Mouse (Mus musculus) naive thymus-derived CD4-positive, alpha-beta T cell, adult 2 months (primary cell): Measurements from ENCODE around the gene Pgpep1.

Experiments
- DNase-seq: peaks from one replicate; pipeline ENCODE4 v3.0.0-alpha.2; 2011; ENCODE audit warnings: low read depth

The Pgpep1 gene

GRCm38 (mm10) chr8:70607898-70608748, 52.1 kb downstream of the Pgpep1 start:
- DNase-seq: peak; percentile 74

- DNase-seq: peak; percentile 42
These were observed 52.6 kb downstream of the Pgpep1 start for GRCm38 (mm10) chr8:70607603-70607897.

- no peak for DNase-seq
These were observed 53.2 kb downstream of the Pgpep1 start for GRCm38 (mm10) chr8:70606780-70607602.

- no peak for DNase-seq
These were observed 54.1 kb downstream of the Pgpep1 start for GRCm38 (mm10) chr8:70605871-70606779.

GRCm38 (mm10) chr8:70604558-70604957, 55.6 kb downstream of the Pgpep1 start:
- DNase-seq: no peak

GRCm38 (mm10) chr8:70602139-70602811, 57.9 kb downstream of the Pgpep1 start:
- DNase-seq: no peak

GRCm38 (mm10) chr8:70601271-70601649, 58.9 kb downstream of the Pgpep1 start:
- DNase-seq: peak; percentile 77

GRCm38 (mm10) chr8:70600473-70601270, 59.5 kb downstream of the Pgpep1 start:
- no peak for DNase-seq

- no peak for DNase-seq
These were observed 60.5 kb downstream of the Pgpep1 start for GRCm38 (mm10) chr8:70599507-70600290.

- no peak for DNase-seq
These were observed 61.5 kb downstream of the Pgpep1 start for GRCm38 (mm10) chr8:70598722-70599121.

GRCm38 (mm10) chr8:70598283-70598682, 61.9 kb downstream of the Pgpep1 start:
- no peak for DNase-seq

GRCm38 (mm10) chr8:70597417-70598272, 62.5 kb downstream of the Pgpep1 start:
- no peak for DNase-seq

GRCm38 (mm10) chr8:70596775-70597416, 63.3 kb downstream of the Pgpep1 start:
- DNase-seq: no peak
